Mouse (Mus musculus) limb, embryonic 14.5 days (tissue): ENCODE results near the gene Eif5b. TPM values are rescaled to one million over a fixed set of nuclear protein-coding genes. Genes with fewer than 3 reads are reported as not detected.
"Not testable (repeated sequence)": the region's sequence is repeated elsewhere in the genome, so short reads cannot be mapped to it uniquely, and the experiment has no call there.

ENCODE experiments used
- ATAC-seq: fragments of 200-750 bp; cut with Nextera tagmentation; 2 replicates; pipeline ENCODE4 v1.8.0; 2017; ENCODE audit warnings: low read depth, moderate number of reproducible peaks, moderate TSS enrichment; ENCODE audit not compliant: low FRiP score
- DNase-seq: peaks from one replicate; pipeline ENCODE4 v3.0.0-alpha.2; 2015; ENCODE audit warnings: low spot score
- H3K27ac ChIP-seq: fragments of 300-500 bp; sonication (generic); replicated peaks from 2 replicates; pipeline ENCODE4 v1.5.1; 2014; ENCODE audit warnings: low read depth, mild to moderate bottlenecking, low read length, moderate library complexity, mixed read lengths
- H3K27me3 ChIP-seq: fragments of 300-500 bp; sonication (generic); 2 replicates; pipeline ENCODE4 v1.6.1; 2014; ENCODE audit warnings: low read length, mixed read lengths; ENCODE audit not compliant: control insufficient read depth, insufficient read depth
- H3K36me3 ChIP-seq: fragments of 300-500 bp; sonication (generic); 2 replicates; pipeline ENCODE4 v1.6.1; 2014; ENCODE audit warnings: mild to moderate bottlenecking, low read length, moderate library complexity, mixed read lengths; ENCODE audit not compliant: control insufficient read depth, insufficient read depth
- H3K4me1 ChIP-seq: fragments of 300-500 bp; sonication (generic); 2 replicates; pipeline ENCODE4 v1.6.1; 2014; ENCODE audit warnings: antibody characterized with exemption, low read length, mixed read lengths; ENCODE audit not compliant: control insufficient read depth, insufficient read depth
- H3K4me2 ChIP-seq: fragments of 300-500 bp; sonication (generic); replicated peaks from 2 replicates; pipeline ENCODE4 v1.6.1; 2014; ENCODE audit warnings: low read depth, mild to moderate bottlenecking, low read length, moderate library complexity; ENCODE audit not compliant: severe bottlenecking
- H3K4me3 ChIP-seq: fragments of 300-500 bp; sonication (generic); replicated peaks from 2 replicates; pipeline ENCODE4 v1.5.1; 2014; ENCODE audit warnings: low read length
- H3K9ac ChIP-seq: fragments of 300-500 bp; sonication (generic); 2 replicates; pipeline ENCODE4 v1.6.1; 2014; ENCODE audit warnings: mild to moderate bottlenecking, low read depth, low read length, moderate library complexity; ENCODE audit not compliant: severe bottlenecking
- H3K9me3 ChIP-seq: fragments of 300-500 bp; sonication (generic); 2 replicates; pipeline ENCODE4 v1.6.1; 2016; ENCODE audit warnings: low read length; ENCODE audit not compliant: control insufficient read depth
- POLR2A ChIP-seq: fragments of 200-500 bp; IDR thresholded peaks from 2 replicates; pipeline ENCODE4 v1.8.0; 2012; ENCODE audit warnings: inconsistent platforms, mild to moderate bottlenecking, moderate library complexity, borderline replicate concordance; ENCODE audit not compliant: insufficient read depth, insufficient read length; ENCODE audit errors: extremely low read depth
- WGBS: fragments of 180-500 bp; shearing (Covaris S2); extraction: QIAGEN DNeasy Blood & Tissue Kit; methylation state at CpG from one replicate; pipeline ENCODE4 v1.1.7; 2014; 5-methylcytosine and 5-hydroxymethylcytosine counted together
- polyA plus RNA-seq, 2 experiments: library from polyadenylated mRNA; depleted of rRNA in 1 of 2; stranded (reverse) in 1 of 2; unstranded in 1 of 2; fragments of >200 nt; fragmentation: Nextera tagmentation in 1 of 2; extraction: Ambion mirVana in 1 of 2; gene quantifications; 2 replicates each; pipeline versions ENCODE4 v1.2.1 to v1.2.3; 2012 to 2014

Gene Eif5b
- polyA plus RNA-seq, 2 experiments = 28.2 to 35.3 TPM

- 84% methylated on average over 5 of the region's 5 CpGs for WGBS
- H3K36me3 ChIP-seq = no peaks in the 10 kb centered on the region
- ATAC-seq (no peak), DNase-seq (no peak)
- no peak within 1 kb of the TSS for H3K4me2 ChIP-seq
- TF ChIP-seq POLR2A = no peak
- H3K27me3 ChIP-seq = no peaks in the 10 kb centered on the region
- no peaks in the 10 kb centered on the region for H3K9me3 ChIP-seq
- peaks cover 4% of the 10 kb centered on the region; the same call in 1 of the 2 replicates for H3K4me1 ChIP-seq
- H3K27ac ChIP-seq = no peak within 1 kb of the TSS
- H3K4me3 ChIP-seq = no peak within 1 kb of the TSS
- H3K9ac ChIP-seq = no peak within 1 kb of the TSS
Observed at GRCm38 (mm10) chr1:37957659-37958058, 40.2 kb upstream of the Eif5b start, which contains the start of gene Lyg1. TSS of gene Lyg1 (minus strand) at chr1:37957759.

GRCm38 (mm10) chr1:37958516-37958915 is 39.3 kb upstream of the Eif5b start:
- peaks cover 4% of the 10 kb centered on the region; the same call in 1 of the 2 replicates for H3K4me1 ChIP-seq
- DNase-seq (no peak), ATAC-seq (no peak)
- no peak overlapping the region for H3K9ac ChIP-seq
- no peak overlapping the region for H3K4me2 ChIP-seq
- no peak for TF ChIP-seq POLR2A
- no peak overlapping the region for H3K4me3 ChIP-seq
- H3K27ac ChIP-seq = no peak overlapping the region
- no peaks in the 10 kb centered on the region for H3K27me3 ChIP-seq
- WGBS = 67% methylated on average over 2 of the region's 2 CpGs
- H3K9me3 ChIP-seq = no peaks in the 10 kb centered on the region
- no peaks in the 10 kb centered on the region for H3K36me3 ChIP-seq

- Histone ChIP-seq H3K4me2 (no peak overlapping the region), H3K4me3 (no peak overlapping the region), H3K27ac (no peak overlapping the region), H3K9ac (no peak overlapping the region), H3K36me3 (no peaks in the 10 kb centered on the region), H3K27me3 (no peaks in the 10 kb centered on the region), H3K4me1 (peaks cover 4% of the 10 kb centered on the region; the same call in 1 of the 2 replicates), H3K9me3 (no peaks in the 10 kb centered on the region)
- no peak for ATAC-seq
- TF ChIP-seq POLR2A = no peak
- DNase-seq = no peak
- 68% methylated on average over 5 of the region's 5 CpGs for WGBS
Observed at GRCm38 (mm10) chr1:37959486-37959885, 38.3 kb upstream of the Eif5b start.

- Histone ChIP-seq H3K9ac (no peak overlapping the region), H3K27ac (no peak overlapping the region), H3K36me3 (no peaks in the 10 kb centered on the region), H3K4me1 (no peaks in the 10 kb centered on the region), H3K27me3 (no peaks in the 10 kb centered on the region), H3K4me2 (no peak overlapping the region), H3K9me3 (no peaks in the 10 kb centered on the region), H3K4me3 (no peak overlapping the region)
- 45% methylated on average over 10 of the region's 10 CpGs for WGBS
- TF ChIP-seq POLR2A = no peak
- no peak for DNase-seq
- ATAC-seq = no peak
Observed at GRCm38 (mm10) chr1:37965571-37965970, 32.2 kb upstream of the Eif5b start.

- ATAC-seq = no peak
- Histone ChIP-seq H3K4me1 (no peaks in the 10 kb centered on the region), H3K4me2 (no peak overlapping the region)
Observed at GRCm38 (mm10) chr1:37968746-37969145, 29.1 kb upstream of the Eif5b start.

GRCm38 (mm10) chr1:37971520-37971919 is 26.3 kb upstream of the Eif5b start:
- H3K4me2 ChIP-seq = no peak overlapping the region

More at GRCm38 (mm10) chr1:37968746-37969145, 29.1 kb upstream of the Eif5b start:
- no peak for TF ChIP-seq POLR2A
- Histone ChIP-seq H3K27ac (no peak overlapping the region), H3K9ac (no peak overlapping the region), H3K36me3 (no peaks in the 10 kb centered on the region), H3K27me3 (no peaks in the 10 kb centered on the region), H3K4me3 (no peak overlapping the region), H3K9me3 (no peaks in the 10 kb centered on the region)
- no peak for DNase-seq
- WGBS = 77% methylated on average over 6 of the region's 6 CpGs

GRCm38 (mm10) chr1:37976666-37977065 is 21.1 kb upstream of the Eif5b start:
- not testable (repeated sequence) for H3K4me3 ChIP-seq, ATAC-seq, H3K9ac ChIP-seq, H3K27ac ChIP-seq, H3K9me3 ChIP-seq, H3K4me1 ChIP-seq, H3K36me3 ChIP-seq, DNase-seq, H3K4me2 ChIP-seq, H3K27me3 ChIP-seq
- 60% methylated on average over 9 of the region's 9 CpGs for WGBS

More at GRCm38 (mm10) chr1:37971520-37971919, 26.3 kb upstream of the Eif5b start:
- H3K27me3 ChIP-seq = no peaks in the 10 kb centered on the region
- H3K9me3 ChIP-seq = no peaks in the 10 kb centered on the region
- no peaks in the 10 kb centered on the region for H3K4me1 ChIP-seq
- ATAC-seq (no peak), DNase-seq (no peak)
- H3K36me3 ChIP-seq = no peaks in the 10 kb centered on the region
- no peak for TF ChIP-seq POLR2A
- no peak overlapping the region for H3K27ac ChIP-seq
- no peak overlapping the region for H3K4me3 ChIP-seq
- 59% methylated on average over 4 of the region's 4 CpGs for WGBS
- no peak overlapping the region for H3K9ac ChIP-seq
